Mouse (Mus musculus) gastrocnemius, adult 18-20 months (tissue): ENCODE measurements around the gene Psip1. TPM values are rescaled to one million over a fixed set of nuclear protein-coding genes. Genes with fewer than 3 reads are reported as not detected.
"Not testable (repeated sequence)": the region's sequence is repeated elsewhere in the genome, so short reads cannot be mapped to it uniquely, and the experiment has no call there.

Experiments
- DNase-seq: peaks from one replicate; pipeline ENCODE4 v3.0.0; 2021; ENCODE audit warnings: low spot score
- total RNA-seq, 2 experiments: library from RNA; stranded (reverse); gene quantifications; 2 replicates each; pipeline ENCODE4 v1.2.3; 2021

Psip1 gene
- total RNA-seq, 2 experiments from 2014 or later = 15.8 to 17.2 TPM

GRCm38 (mm10) chr4:83509600-83509999, 23.3 kb upstream of the Psip1 start:
- no peak for DNase-seq

- DNase-seq = no peak
Measured at GRCm38 (mm10) chr4:83501037-83501430, 14.8 kb upstream of the Psip1 start.

GRCm38 (mm10) chr4:83500154-83501036, 14.1 kb upstream of the Psip1 start:
- no peak for DNase-seq

GRCm38 (mm10) chr4:83497013-83497412, 10.8 kb upstream of the Psip1 start:
- DNase-seq = not testable (repeated sequence)

- DNase-seq = no peak
Measured at GRCm38 (mm10) chr4:83493112-83493511, 6.9 kb upstream of the Psip1 start.

- DNase-seq = no peak
Measured at GRCm38 (mm10) chr4:83489121-83489520, 2.9 kb upstream of the Psip1 start.

- peak; percentile 79 for DNase-seq
Measured at GRCm38 (mm10) chr4:83485735-83486116, 533 bp downstream of the Psip1 start.

GRCm38 (mm10) chr4:83485250-83485649, 1.0 kb downstream of the Psip1 start:
- no peak for DNase-seq

- DNase-seq = no peak
Measured at GRCm38 (mm10) chr4:83468208-83468607, 18.1 kb downstream of the Psip1 start.

- no peak for DNase-seq
Measured at GRCm38 (mm10) chr4:83467615-83468014, 18.6 kb downstream of the Psip1 start.

- DNase-seq = no peak
Measured at GRCm38 (mm10) chr4:83464827-83465226, 21.4 kb downstream of the Psip1 start.

- no peak for DNase-seq
Measured at GRCm38 (mm10) chr4:83460106-83460505, 26.2 kb downstream of the Psip1 start.

GRCm38 (mm10) chr4:83450785-83451184, 35.5 kb downstream of the Psip1 start:
- DNase-seq = no peak

GRCm38 (mm10) chr4:83441050-83441449, 45.2 kb downstream of the Psip1 start:
- DNase-seq = no peak

- DNase-seq = no peak
Measured at GRCm38 (mm10) chr4:83439045-83439444, 47.2 kb downstream of the Psip1 start.

GRCm38 (mm10) chr4:83438116-83438515, 48.1 kb downstream of the Psip1 start:
- DNase-seq = no peak

- DNase-seq = no peak
Measured at GRCm38 (mm10) chr4:83436375-83436774, 49.9 kb downstream of the Psip1 start.

- no peak for DNase-seq
Measured at GRCm38 (mm10) chr4:83432901-83433300, 53.4 kb downstream of the Psip1 start.

GRCm38 (mm10) chr4:83431950-83432349, 54.3 kb downstream of the Psip1 start:
- no peak for DNase-seq

GRCm38 (mm10) chr4:83428845-83429244, 57.4 kb downstream of the Psip1 start:
- no peak for DNase-seq

- DNase-seq = no peak
Measured at GRCm38 (mm10) chr4:83427696-83428095, 58.6 kb downstream of the Psip1 start.

GRCm38 (mm10) chr4:83427141-83427540, 59.1 kb downstream of the Psip1 start:
- DNase-seq = no peak

GRCm38 (mm10) chr4:83425119-83425518, 61.1 kb downstream of the Psip1 start:
- DNase-seq = no peak
